Mouse (Mus musculus) liver, embryonic 15.5 days (tissue): ENCODE measurements around the gene Zfpm1. TPM values are rescaled to one million over a fixed set of nuclear protein-coding genes. Genes with fewer than 3 reads are reported as not detected.
A peak's percentile ranks its signal among the peaks of the same experiment; 100 is the strongest.

Experiments used
- ATAC-seq: fragments of 200-750 bp; cut with Nextera tagmentation; 2 replicates; pipeline ENCODE4 v1.8.0; 2017; ENCODE audit warnings: moderate number of reproducible peaks, mild to moderate bottlenecking, moderate library complexity; ENCODE audit not compliant: insufficient read depth
- H3K27ac ChIP-seq: fragments of 300-500 bp; sonication (generic); replicated peaks from 2 replicates; pipeline ENCODE4 v1.5.1; 2015; ENCODE audit warnings: mild to moderate bottlenecking, inconsistent platforms
- H3K27me3 ChIP-seq: fragments of 300-500 bp; sonication (generic); 2 replicates; pipeline ENCODE4 v1.6.1; 2015; ENCODE audit warnings: mild to moderate bottlenecking, inconsistent platforms
- H3K36me3 ChIP-seq: fragments of 300-500 bp; sonication (generic); replicated peaks from 2 replicates; pipeline ENCODE4 v1.6.1; 2015; ENCODE audit warnings: moderate library complexity, mild to moderate bottlenecking, inconsistent platforms
- H3K4me1 ChIP-seq: fragments of 300-500 bp; sonication (generic); replicated peaks from 2 replicates; pipeline ENCODE4 v1.6.1; 2015; ENCODE audit warnings: inconsistent platforms
- H3K4me2 ChIP-seq: fragments of 300-500 bp; sonication (generic); 2 replicates; pipeline ENCODE4 v1.6.1; 2015; ENCODE audit warnings: moderate library complexity, mild to moderate bottlenecking, inconsistent platforms
- H3K4me3 ChIP-seq: fragments of 300-500 bp; sonication (generic); replicated peaks from 2 replicates; pipeline ENCODE4 v1.5.1; 2015; ENCODE audit warnings: mild to moderate bottlenecking, inconsistent platforms
- H3K9ac ChIP-seq: fragments of 300-500 bp; sonication (generic); 2 replicates; pipeline ENCODE4 v1.6.1; 2015; ENCODE audit warnings: moderate library complexity, mild to moderate bottlenecking, inconsistent platforms
- H3K9me3 ChIP-seq: fragments of 300-500 bp; sonication (generic); replicated peaks from 2 replicates; pipeline ENCODE4 v1.6.1; 2016; ENCODE audit warnings: inconsistent platforms
- WGBS: fragments of 180-500 bp; shearing (Covaris S2); methylation state at CpG from one replicate; pipeline ENCODE4 v1.1.7; 2015; ENCODE audit warnings: mixed read lengths; ENCODE audit not compliant: insufficient replicate concordance; 5-methylcytosine and 5-hydroxymethylcytosine counted together
- polyA plus RNA-seq: library from polyadenylated mRNA; unstranded; fragments of >200 nt; fragmentation: Nextera tagmentation; extraction: Ambion mirVana; gene quantifications from 2 replicates; pipeline ENCODE4 v1.2.1, GENCODE M21; 2015

Zfpm1 gene
- polyA plus RNA-seq, 1 experiment from 2014 or later: 12.0 TPM

GRCm38 (mm10) chr8:122299581-122300254 is 17.8 kb downstream of the Zfpm1 start:
- Histone ChIP-seq H3K4me1 (peaks cover 100% of the 10 kb centered on the region), H3K9me3 (no peaks in the 10 kb centered on the region), H3K9ac (peak overlapping the region; percentile 55; the same call in 1 of the 2 replicates), H3K4me2 (peak overlapping the region; percentile 96), H3K4me3 (0 out of 2 replicates have a peak overlapping the region, but pooled peaks have one; percentile 5), H3K27ac (peak overlapping the region; percentile 95), H3K36me3 (peaks cover 82% of the 10 kb centered on the region), H3K27me3 (no peaks in the 10 kb centered on the region)
- no peak for ATAC-seq
- WGBS: 50% methylated on average over 16 of the region's 16 CpGs

GRCm38 (mm10) chr8:122301081-122301480 is 19.1 kb downstream of the Zfpm1 start:
- WGBS: 77% methylated on average over 13 of the region's 13 CpGs
- Histone ChIP-seq H3K27ac (peak overlapping the region; percentile 95), H3K9me3 (no peaks in the 10 kb centered on the region), H3K4me3 (no peak overlapping the region), H3K4me2 (peak overlapping the region; percentile 96), H3K9ac (peak overlapping the region; percentile 55; the same call in 1 of the 2 replicates), H3K4me1 (peaks cover 100% of the 10 kb centered on the region), H3K27me3 (no peaks in the 10 kb centered on the region), H3K36me3 (peaks cover 88% of the 10 kb centered on the region)
- ATAC-seq: no peak

GRCm38 (mm10) chr8:122301866-122302265 is 19.9 kb downstream of the Zfpm1 start:
- H3K4me2 ChIP-seq: peak overlapping the region; percentile 96
- ATAC-seq: peak; percentile 35
- H3K9me3 ChIP-seq: no peaks in the 10 kb centered on the region
- 22% methylated on average over 5 of the region's 5 CpGs for WGBS
- H3K27ac ChIP-seq: peak overlapping the region; percentile 95
- H3K4me3 ChIP-seq: no peak overlapping the region
- H3K4me1 ChIP-seq: peaks cover 100% of the 10 kb centered on the region
- no peaks in the 10 kb centered on the region for H3K27me3 ChIP-seq
- peaks cover 96% of the 10 kb centered on the region for H3K36me3 ChIP-seq
- H3K9ac ChIP-seq: peak overlapping the region; percentile 55; the same call in 1 of the 2 replicates

GRCm38 (mm10) chr8:122303451-122303850 is 21.5 kb downstream of the Zfpm1 start:
- no peak for ATAC-seq
- 29% methylated on average over 6 of the region's 6 CpGs for WGBS
- no peak overlapping the region; the same call in 1 of the 2 replicates for H3K4me3 ChIP-seq
- peak overlapping the region; percentile 95 for H3K27ac ChIP-seq
- H3K4me2 ChIP-seq: peak overlapping the region; percentile 96
- H3K9ac ChIP-seq: peak overlapping the region; percentile 9; the same call in 1 of the 2 replicates
- no peaks in the 10 kb centered on the region for H3K27me3 ChIP-seq
- H3K4me1 ChIP-seq: peaks cover 100% of the 10 kb centered on the region
- peaks cover 96% of the 10 kb centered on the region for H3K36me3 ChIP-seq
- H3K9me3 ChIP-seq: no peaks in the 10 kb centered on the region

GRCm38 (mm10) chr8:122304058-122304457 is 22.1 kb downstream of the Zfpm1 start:
- Histone ChIP-seq H3K27me3 (no peaks in the 10 kb centered on the region), H3K36me3 (peaks cover 96% of the 10 kb centered on the region), H3K4me3 (no peak overlapping the region), H3K27ac (peak overlapping the region; percentile 95), H3K9me3 (no peaks in the 10 kb centered on the region), H3K4me1 (peaks cover 100% of the 10 kb centered on the region), H3K9ac (0 out of 2 replicates have a peak overlapping the region, but pooled peaks have one; percentile 37), H3K4me2 (peak overlapping the region; percentile 3; the same call in 1 of the 2 replicates)
- 8% methylated on average over 3 of the region's 3 CpGs for WGBS
- ATAC-seq: peak; percentile 25

DNA sequence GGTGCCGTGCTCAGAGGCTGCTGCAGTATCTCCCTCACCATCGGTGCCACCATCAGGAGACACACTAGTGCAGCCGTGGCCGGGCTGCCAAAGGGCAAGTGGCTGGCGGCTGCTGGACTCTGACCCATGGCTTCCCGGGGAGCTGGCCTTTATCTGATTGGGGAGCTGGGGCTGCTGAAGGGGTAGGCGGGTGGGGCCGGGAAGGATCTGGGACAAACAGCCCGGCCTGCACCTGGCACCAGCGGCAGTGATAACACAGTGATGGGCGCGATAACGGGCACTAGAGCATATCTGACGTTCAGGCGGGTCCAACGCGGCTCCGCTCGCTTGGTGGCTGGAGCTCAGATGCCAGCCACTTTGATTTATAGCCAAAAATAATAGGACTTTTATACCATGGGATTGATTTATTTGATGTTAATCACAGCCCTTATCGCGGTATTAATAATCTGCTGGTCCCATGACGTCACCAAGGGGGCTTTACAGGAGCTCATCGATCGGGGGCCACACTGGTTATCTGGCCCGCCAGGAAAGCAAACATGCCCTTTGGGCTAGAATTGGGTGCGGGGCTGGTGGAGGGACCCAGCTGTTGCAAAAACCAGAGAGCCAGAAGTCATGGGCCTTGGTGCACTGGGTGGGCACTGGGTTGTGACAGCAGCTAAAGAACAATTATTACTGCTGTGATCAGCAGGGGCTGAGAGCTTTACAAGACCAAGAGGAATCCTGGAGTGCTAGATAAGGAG is 24.9 kb downstream of the Zfpm1 start:
- Histone ChIP-seq H3K9me3 (no peaks in the 10 kb centered on the region), H3K27me3 (no peaks in the 10 kb centered on the region), H3K9ac (peak overlapping the region; percentile 48), H3K4me3 (peak overlapping the region; percentile 22; the same call in 1 of the 2 replicates), H3K4me2 (peak overlapping the region; percentile 71), H3K27ac (peak overlapping the region; percentile 95), H3K36me3 (peaks cover 94% of the 10 kb centered on the region), H3K4me1 (peaks cover 100% of the 10 kb centered on the region)
- ATAC-seq: peak; percentile 4
- 18% methylated on average over 26 of the region's 26 CpGs for WGBS

DNA sequence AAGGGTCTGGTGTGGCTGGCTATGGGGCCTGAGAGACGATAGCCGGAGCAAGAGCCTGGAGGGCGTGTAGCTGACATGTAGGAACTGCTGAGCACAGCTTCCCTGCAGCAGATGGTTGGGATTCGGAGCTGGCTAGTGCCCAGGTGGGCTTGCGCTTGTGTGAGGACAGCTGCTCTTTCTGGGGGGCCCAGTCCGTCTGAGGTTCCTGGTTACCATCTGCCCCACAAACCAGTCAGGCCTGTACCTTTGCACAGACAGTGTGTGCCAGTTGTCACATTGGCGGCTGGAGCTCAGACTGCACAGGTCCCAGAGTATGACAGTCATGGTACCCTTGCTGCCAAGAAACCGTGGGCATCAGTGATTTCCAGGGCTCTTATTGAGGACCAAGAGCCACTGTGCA is 25.9 kb downstream of the Zfpm1 start:
- peak overlapping the region; percentile 65; the same call in 1 of the 2 replicates for H3K9ac ChIP-seq
- no peaks in the 10 kb centered on the region for H3K9me3 ChIP-seq
- H3K36me3 ChIP-seq: peaks cover 93% of the 10 kb centered on the region
- no peak for ATAC-seq
- WGBS: 77% methylated on average over 8 of the region's 8 CpGs
- H3K4me2 ChIP-seq: peak overlapping the region; percentile 71
- H3K4me3 ChIP-seq: no peak overlapping the region
- no peaks in the 10 kb centered on the region for H3K27me3 ChIP-seq
- peak overlapping the region; percentile 95 for H3K27ac ChIP-seq
- H3K4me1 ChIP-seq: peaks cover 100% of the 10 kb centered on the region

- H3K27ac ChIP-seq: peak overlapping the region; percentile 95
- peak overlapping the region; percentile 65 for H3K9ac ChIP-seq
- ATAC-seq: peak; percentile 90
- no peaks in the 10 kb centered on the region for H3K27me3 ChIP-seq
- H3K4me2 ChIP-seq: peak overlapping the region; percentile 71
- H3K4me3 ChIP-seq: peak overlapping the region; percentile 32
- peaks cover 100% of the 10 kb centered on the region for H3K4me1 ChIP-seq
- H3K36me3 ChIP-seq: peaks cover 96% of the 10 kb centered on the region
- H3K9me3 ChIP-seq: no peaks in the 10 kb centered on the region
- WGBS: 5% methylated on average over 12 of the region's 12 CpGs
Observed at GRCm38 (mm10) chr8:122309272-122309671, 27.3 kb downstream of the Zfpm1 start.

GRCm38 (mm10) chr8:122311115-122311514 is 29.2 kb downstream of the Zfpm1 start:
- peaks cover 100% of the 10 kb centered on the region for H3K4me1 ChIP-seq
- WGBS: 61% methylated on average over 2 of the region's 2 CpGs
- no peaks in the 10 kb centered on the region for H3K9me3 ChIP-seq
- H3K36me3 ChIP-seq: peaks cover 97% of the 10 kb centered on the region
- no peaks in the 10 kb centered on the region for H3K27me3 ChIP-seq
- peak overlapping the region; percentile 95 for H3K27ac ChIP-seq
- no peak for ATAC-seq
- H3K9ac ChIP-seq: peak overlapping the region; percentile 62
- peak overlapping the region; percentile 71 for H3K4me2 ChIP-seq
- no peak overlapping the region for H3K4me3 ChIP-seq

GRCm38 (mm10) chr8:122312553-122312952 is 30.6 kb downstream of the Zfpm1 start:
- H3K4me3 ChIP-seq: peak overlapping the region; percentile 24; the same call in 1 of the 2 replicates
- no peaks in the 10 kb centered on the region for H3K9me3 ChIP-seq
- H3K4me1 ChIP-seq: peaks cover 100% of the 10 kb centered on the region
- H3K9ac ChIP-seq: peak overlapping the region; percentile 62
- ATAC-seq: no peak
- peaks cover 97% of the 10 kb centered on the region for H3K36me3 ChIP-seq
- 41% methylated on average over 2 of the region's 2 CpGs for WGBS
- peak overlapping the region; percentile 95 for H3K27ac ChIP-seq
- no peaks in the 10 kb centered on the region for H3K27me3 ChIP-seq
- peak overlapping the region; percentile 56 for H3K4me2 ChIP-seq

DNA sequence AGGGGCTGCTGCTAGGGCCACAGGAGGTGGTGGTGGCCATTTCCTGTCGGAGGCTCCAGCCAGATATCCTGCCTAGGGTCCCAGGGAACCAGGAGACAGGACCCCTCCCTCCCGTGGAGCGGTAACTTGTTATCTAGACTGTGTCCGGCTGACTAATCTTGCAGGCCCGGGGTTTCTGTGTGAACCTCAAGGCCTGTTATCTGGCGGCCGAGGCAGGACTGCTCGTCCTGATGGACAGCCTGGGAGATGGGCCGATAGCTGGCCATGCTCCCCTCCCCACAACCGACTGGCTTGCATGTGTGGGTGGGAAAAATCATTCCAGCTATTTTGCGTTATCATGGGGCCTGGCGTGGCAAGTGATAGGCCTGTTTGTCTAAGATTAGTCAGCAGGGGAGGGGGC is 31.4 kb downstream of the Zfpm1 start:
- peak; percentile 39 for ATAC-seq
- peaks cover 100% of the 10 kb centered on the region for H3K4me1 ChIP-seq
- WGBS: 10% methylated on average over 12 of the region's 12 CpGs
- H3K27me3 ChIP-seq: no peaks in the 10 kb centered on the region
- H3K9ac ChIP-seq: peak overlapping the region; percentile 62
- H3K27ac ChIP-seq: peak overlapping the region; percentile 95
- no peaks in the 10 kb centered on the region for H3K9me3 ChIP-seq
- H3K36me3 ChIP-seq: peaks cover 97% of the 10 kb centered on the region
- H3K4me3 ChIP-seq: peak overlapping the region; percentile 24
- peak overlapping the region; percentile 56 for H3K4me2 ChIP-seq
